Mouse (Mus musculus) layer of hippocampus, postnatal 10 days (tissue): Measurements from ENCODE around the gene Cnksr1. TPM values are rescaled to one million over a fixed set of nuclear protein-coding genes. Genes with fewer than 3 reads are reported as not detected.
"Not testable (repeated sequence)": the region's sequence is repeated elsewhere in the genome, so short reads cannot be mapped to it uniquely, and the experiment has no call there.

Experiments
- DNase-seq, 2 experiments: peaks; one replicate each; pipeline ENCODE4 v3.0.0; 2021; ENCODE audit warnings: low spot score in 2 of 2
- long read RNA-seq: library from polyadenylated mRNA; stranded (forward); transcript quantifications from one replicate; pipeline ENCODE4 v2.0.0, GENCODE M21; 2023
- total RNA-seq, 2 experiments: library from RNA; stranded (reverse); gene quantifications; 2 replicates each; pipeline ENCODE4 v1.2.3; 2021

Gene Cnksr1
- total RNA-seq, result under 1 TPM in 1 of 2 experiments, not detected in 1; 0.16 TPM
- long read RNA-seq, result 0 reads

- peak; percentile 46 to 60 for DNase-seq
These were observed at the start of gene Cnksr1 for GRCm38 (mm10) chr4:134238279-134238651. Gene Cnksr1 (minus strand): TSS chr4:134238399.

GRCm38 (mm10) chr4:134287575-134288025 is 49.4 kb upstream of the Cnksr1 start, which contains the start of gene Pdik1l:
Gene Pdik1l (minus strand): TSS chr4:134287895.
- peak; percentile 69 to 75 for DNase-seq

GRCm38 (mm10) chr4:134287168-134287564 is 49.0 kb upstream of the Cnksr1 start:
- peak; percentile 97 to 99 for DNase-seq

- DNase-seq, result no peak
These were observed 48.3 kb upstream of the Cnksr1 start for GRCm38 (mm10) chr4:134286226-134287167.

- DNase-seq, result no peak
These were observed 46.7 kb upstream of the Cnksr1 start for GRCm38 (mm10) chr4:134284942-134285341.

GRCm38 (mm10) chr4:134273417-134274345 is 35.5 kb upstream of the Cnksr1 start:
- no peak for DNase-seq

GRCm38 (mm10) chr4:134272731-134273416 is 34.7 kb upstream of the Cnksr1 start:
- no peak for DNase-seq

- no peak for DNase-seq
These were observed 33.8 kb upstream of the Cnksr1 start for GRCm38 (mm10) chr4:134271979-134272378.

GRCm38 (mm10) chr4:134269622-134270021 is 31.4 kb upstream of the Cnksr1 start:
- DNase-seq, result not testable (repeated sequence)

GRCm38 (mm10) chr4:134268102-134268655 is 30.0 kb upstream of the Cnksr1 start:
- no peak for DNase-seq

- DNase-seq, result no peak
These were observed 27.8 kb upstream of the Cnksr1 start for GRCm38 (mm10) chr4:134265860-134266585.

GRCm38 (mm10) chr4:134263191-134263590 is 25.0 kb upstream of the Cnksr1 start:
- peak; percentile 47 to 61 for DNase-seq

- no peak for DNase-seq
These were observed 20.2 kb upstream of the Cnksr1 start for GRCm38 (mm10) chr4:134258354-134258753.

- no peak for DNase-seq
These were observed 19.2 kb upstream of the Cnksr1 start for GRCm38 (mm10) chr4:134257198-134258009.

- DNase-seq, result no peak
These were observed 18.4 kb upstream of the Cnksr1 start for GRCm38 (mm10) chr4:134256407-134257197.

- no peak for DNase-seq
These were observed 17.7 kb upstream of the Cnksr1 start for GRCm38 (mm10) chr4:134255854-134256253.

- no peak for DNase-seq
These were observed 16.6 kb upstream of the Cnksr1 start for GRCm38 (mm10) chr4:134254835-134255234.

- peak in 1 of 2 experiments; percentile 6 for DNase-seq
These were observed 15.6 kb upstream of the Cnksr1 start, which contains the start of gene Grrp1 for GRCm38 (mm10) chr4:134253722-134254324. Gene Grrp1 (minus strand): TSS chr4:134254106.
